Mouse (Mus musculus): Measurements from ENCODE around the gene Dalrd3. TPM values are rescaled to one million over a fixed set of nuclear protein-coding genes. Genes with fewer than 3 reads are reported as not detected.

The Dalrd3 gene
- polyA plus RNA-seq, 1 experiment from 2014 or later = 267 TPM

GRCm38 (mm10) chr9:108575321-108576297 is 5.9 kb downstream of the Dalrd3 start:
- no peak for ATAC-seq (ENCODE audit: low read depth)
- H3K4me2 ChIP-seq = peak overlapping the region; percentile 95
- no peaks in the 10 kb centered on the region for H3K9me3 ChIP-seq
- H3K4me3 ChIP-seq = peak overlapping the region; percentile 78
- peaks cover 66% of the 10 kb centered on the region for H3K36me3 ChIP-seq
- H3K4me1 ChIP-seq (replicated peaks) = peaks cover 72% of the 10 kb centered on the region
- no peaks in the 10 kb centered on the region for H3K27me3 ChIP-seq
- H3K9ac ChIP-seq = peak overlapping the region; percentile 99; the same call in 1 of the 2 replicates
- H3K27ac ChIP-seq (replicated peaks) = no peak overlapping the region
- WGBS = 89% methylated on average over 37 of the region's 37 CpGs

GRCm38 (mm10) chr9:108577025-108577424 is 7.3 kb downstream of the Dalrd3 start:
- peak overlapping the region; percentile 99 for H3K9ac ChIP-seq
- H3K4me1 ChIP-seq (replicated peaks) = peaks cover 68% of the 10 kb centered on the region
- H3K9me3 ChIP-seq = no peaks in the 10 kb centered on the region
- H3K27me3 ChIP-seq = no peaks in the 10 kb centered on the region
- peaks cover 64% of the 10 kb centered on the region for H3K36me3 ChIP-seq
- no peak for ATAC-seq (ENCODE audit: low read depth)
- H3K4me3 ChIP-seq = peak overlapping the region; percentile 78
- whole genome bisulfite sequencing = 62% methylated on average over 6 of the region's 6 CpGs
- peak overlapping the region; percentile 95 for H3K4me2 ChIP-seq
- H3K27ac ChIP-seq (replicated peaks) = peak overlapping the region; percentile 98

GRCm38 (mm10) chr9:108577934-108578544 is 8.4 kb downstream of the Dalrd3 start:
- Histone ChIP-seq H3K27ac (replicated peaks) (peak overlapping the region; percentile 98), H3K9me3 (no peaks in the 10 kb centered on the region), H3K9ac (peak overlapping the region; percentile 99), H3K4me1 (replicated peaks) (peaks cover 65% of the 10 kb centered on the region), H3K4me2 (peak overlapping the region; percentile 95), H3K27me3 (no peaks in the 10 kb centered on the region), H3K36me3 (peaks cover 62% of the 10 kb centered on the region), H3K4me3 (peak overlapping the region; percentile 78)
- ATAC-seq (ENCODE audit: low read depth) = no peak; the same call in 1 of the 2 replicates
- under 1% methylated on average over 24 of the region's 24 CpGs for WGBS

- Histone ChIP-seq H3K9me3 (no peaks in the 10 kb centered on the region), H3K36me3 (peaks cover 57% of the 10 kb centered on the region), H3K4me1 (replicated peaks) (peaks cover 58% of the 10 kb centered on the region), H3K9ac (peak within 1 kb of the TSS; percentile 99), H3K4me3 (peak within 1 kb of the TSS; percentile 78), H3K27ac (replicated peaks) (peak within 1 kb of the TSS; percentile 98), H3K27me3 (no peaks in the 10 kb centered on the region), H3K4me2 (peak within 1 kb of the TSS; percentile 95)
- ATAC-seq (ENCODE audit: low read depth) = peak; percentile 97
- WGBS = 2% methylated on average over 51 of the region's 51 CpGs
Observed at GRCm38 (mm10) chr9:108578545-108579343, 9.1 kb downstream of the Dalrd3 start, which contains the start of gene Wdr6. Wdr6 (minus strand) TSS chr9:108578739.

GRCm38 (mm10) chr9:108579344-108579690 is 9.6 kb downstream of the Dalrd3 start:
- Histone ChIP-seq H3K9me3 (no peaks in the 10 kb centered on the region), H3K27ac (replicated peaks) (peak overlapping the region; percentile 92), H3K27me3 (no peaks in the 10 kb centered on the region), H3K9ac (peak overlapping the region; percentile 71), H3K4me2 (peak overlapping the region; percentile 95), H3K4me3 (peak overlapping the region; percentile 78), H3K4me1 (replicated peaks) (peaks cover 52% of the 10 kb centered on the region), H3K36me3 (peaks cover 51% of the 10 kb centered on the region)
- ATAC-seq (ENCODE audit: low read depth) = no peak; the same call in 1 of the 2 replicates
- WGBS = 53% methylated on average over 5 of the region's 5 CpGs

- Histone ChIP-seq H3K27ac (replicated peaks) (peak overlapping the region; percentile 99), H3K4me1 (replicated peaks) (peaks cover 41% of the 10 kb centered on the region), H3K9ac (peak overlapping the region; percentile 65), H3K36me3 (peaks cover 7% of the 10 kb centered on the region; the same call in 1 of the 2 replicates), H3K27me3 (no peaks in the 10 kb centered on the region), H3K9me3 (no peaks in the 10 kb centered on the region), H3K4me3 (peak overlapping the region; percentile 27), H3K4me2 (peak overlapping the region; percentile 60)
- ATAC-seq (ENCODE audit: low read depth) = peak; percentile 98
- 2% methylated on average over 14 of the region's 14 CpGs for WGBS
Observed at GRCm38 (mm10) chr9:108587571-108588180, 18.0 kb downstream of the Dalrd3 start.

- Histone ChIP-seq H3K4me1 (replicated peaks) (peaks cover 41% of the 10 kb centered on the region), H3K4me3 (no peak overlapping the region), H3K27me3 (no peaks in the 10 kb centered on the region), H3K9ac (no peak overlapping the region), H3K36me3 (0 out of 2 replicates have a peak, but pooled peaks cover 3% of the 10 kb centered on the region), H3K9me3 (no peaks in the 10 kb centered on the region), H3K4me2 (no peak overlapping the region), H3K27ac (replicated peaks) (peak overlapping the region; percentile 99)
- no peak for ATAC-seq (ENCODE audit: low read depth)
- WGBS = 83% methylated on average over 5 of the region's 5 CpGs
Observed at GRCm38 (mm10) chr9:108589229-108589628, 19.5 kb downstream of the Dalrd3 start.

- no peaks in the 10 kb centered on the region for H3K9me3 ChIP-seq
- H3K36me3 ChIP-seq = 0 out of 2 replicates have a peak, but pooled peaks cover 3% of the 10 kb centered on the region
- no peak overlapping the region for H3K4me2 ChIP-seq
- no peak for ATAC-seq (ENCODE audit: low read depth)
- H3K4me3 ChIP-seq = no peak overlapping the region
- no peaks in the 10 kb centered on the region for H3K27me3 ChIP-seq
- 74% methylated on average over 4 of the region's 4 CpGs for WGBS
- H3K4me1 ChIP-seq (replicated peaks) = peaks cover 41% of the 10 kb centered on the region
- no peak overlapping the region for H3K9ac ChIP-seq
- H3K27ac ChIP-seq (replicated peaks) = no peak overlapping the region
Observed at GRCm38 (mm10) chr9:108591462-108591861, 21.8 kb downstream of the Dalrd3 start.

GRCm38 (mm10) chr9:108594354-108594753 is 24.7 kb downstream of the Dalrd3 start:
- Histone ChIP-seq H3K27ac (replicated peaks) (no peak overlapping the region), H3K4me2 (no peak overlapping the region), H3K4me1 (replicated peaks) (peaks cover 24% of the 10 kb centered on the region), H3K4me3 (no peak overlapping the region), H3K9ac (no peak overlapping the region), H3K36me3 (0 out of 2 replicates have a peak, but pooled peaks cover 3% of the 10 kb centered on the region), H3K27me3 (no peaks in the 10 kb centered on the region), H3K9me3 (no peaks in the 10 kb centered on the region)
- no peak for ATAC-seq (ENCODE audit: low read depth)
- WGBS = 89% methylated on average over 3 of the region's 3 CpGs

- H3K36me3 ChIP-seq = no peaks in the 10 kb centered on the region
- H3K9me3 ChIP-seq = no peaks in the 10 kb centered on the region
- 3% methylated on average over 67 of the region's 69 CpGs for WGBS
- peak within 1 kb of the TSS; percentile 86 for H3K9ac ChIP-seq
- peaks cover 17% of the 10 kb centered on the region for H3K4me1 ChIP-seq (replicated peaks)
- H3K4me3 ChIP-seq = peak within 1 kb of the TSS; percentile 76
- peak within 1 kb of the TSS; percentile 78 for H3K27ac ChIP-seq (replicated peaks)
- no peaks in the 10 kb centered on the region for H3K27me3 ChIP-seq
- H3K4me2 ChIP-seq = peak within 1 kb of the TSS; percentile 89
- ATAC-seq (ENCODE audit: low read depth) = peak; percentile 89
Observed at GRCm38 (mm10) chr9:108596998-108597764, 27.5 kb downstream of the Dalrd3 start, which contains the start of gene P4htm. P4htm (minus strand) TSS chr9:108597667.

Data from neural tube, embryonic 13.5 days (tissue).